Mouse (Mus musculus) A20 (cell line): ENCODE measurements around the gene Tspear.

Source experiments
- DNase-seq: peaks from one replicate; pipeline ENCODE4 v3.0.0-alpha.2; 2011; ENCODE audit warnings: low read depth, low spot score

Tspear gene

GRCm38 (mm10) chr10:77867546-77867945 lies 181.2 kb downstream of the Tspear start:
- DNase-seq = no peak

DNA sequence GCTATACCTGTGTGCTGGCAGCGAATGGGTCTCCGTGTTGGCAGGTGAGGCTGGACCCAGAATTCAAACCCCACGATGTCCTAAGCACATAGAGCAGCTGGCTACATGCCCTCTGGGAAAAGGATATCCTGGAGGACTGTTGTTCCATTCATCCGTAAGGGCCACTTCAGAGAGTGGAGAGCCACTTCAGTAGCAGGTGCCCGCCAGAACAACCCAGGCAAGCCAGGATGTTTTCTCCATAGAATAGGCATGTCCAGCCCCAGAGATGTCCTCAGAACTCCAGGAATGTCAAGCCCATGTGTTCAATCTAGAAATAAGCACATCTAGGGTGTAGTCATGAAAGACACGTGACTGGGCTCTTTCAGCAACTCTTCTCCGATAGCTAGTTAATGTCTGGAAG lies 183.3 kb downstream of the Tspear start:
- DNase-seq = no peak

DNA sequence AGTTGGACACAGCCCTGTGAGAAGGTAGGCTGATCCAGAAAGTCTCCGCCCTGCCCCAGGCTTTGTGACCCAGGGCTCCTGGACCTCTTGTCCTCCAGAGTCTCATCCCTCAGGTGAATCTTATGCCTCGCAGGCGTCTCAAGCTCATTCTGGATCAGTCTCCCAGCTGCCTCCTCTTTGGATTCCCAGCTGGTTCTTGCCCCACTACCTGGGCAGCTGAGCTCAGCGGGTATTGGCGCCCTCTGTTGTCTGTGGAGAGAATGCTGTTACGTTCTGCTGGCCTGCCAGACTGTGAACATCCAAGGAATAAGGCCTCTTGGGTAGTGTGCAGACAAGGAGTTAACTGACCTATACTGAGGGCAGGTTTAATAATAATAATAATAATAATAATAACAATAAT lies 192.6 kb downstream of the Tspear start:
- peak; percentile 17 for DNase-seq

DNA sequence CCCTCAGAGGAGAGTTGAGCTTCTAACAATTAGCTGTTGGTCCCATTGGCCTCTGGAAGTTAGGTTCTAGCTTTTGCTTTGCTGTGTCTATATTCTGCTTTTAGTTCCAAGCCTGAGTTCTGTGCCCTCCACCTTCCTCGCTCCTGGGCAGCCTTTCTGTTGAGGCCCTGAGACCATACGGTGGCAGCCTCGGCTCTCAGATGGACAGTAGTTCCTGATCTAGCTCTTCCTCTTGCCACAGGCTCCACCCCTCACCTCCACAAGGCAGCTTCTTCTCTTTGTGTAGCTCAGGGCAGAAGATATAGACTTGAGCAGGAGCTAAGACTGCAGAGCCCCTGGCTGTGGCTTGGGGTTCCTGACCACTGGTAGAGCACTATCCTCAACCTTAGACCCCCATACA lies 193.9 kb downstream of the Tspear start:
- peak; percentile 68 for DNase-seq

GRCm38 (mm10) chr10:77882553-77882952 lies 196.2 kb downstream of the Tspear start:
- peak; percentile 21 for DNase-seq

- peak; percentile 28 for DNase-seq
Observed at GRCm38 (mm10) chr10:77886007-77886747, 199.8 kb downstream of the Tspear start.

DNA sequence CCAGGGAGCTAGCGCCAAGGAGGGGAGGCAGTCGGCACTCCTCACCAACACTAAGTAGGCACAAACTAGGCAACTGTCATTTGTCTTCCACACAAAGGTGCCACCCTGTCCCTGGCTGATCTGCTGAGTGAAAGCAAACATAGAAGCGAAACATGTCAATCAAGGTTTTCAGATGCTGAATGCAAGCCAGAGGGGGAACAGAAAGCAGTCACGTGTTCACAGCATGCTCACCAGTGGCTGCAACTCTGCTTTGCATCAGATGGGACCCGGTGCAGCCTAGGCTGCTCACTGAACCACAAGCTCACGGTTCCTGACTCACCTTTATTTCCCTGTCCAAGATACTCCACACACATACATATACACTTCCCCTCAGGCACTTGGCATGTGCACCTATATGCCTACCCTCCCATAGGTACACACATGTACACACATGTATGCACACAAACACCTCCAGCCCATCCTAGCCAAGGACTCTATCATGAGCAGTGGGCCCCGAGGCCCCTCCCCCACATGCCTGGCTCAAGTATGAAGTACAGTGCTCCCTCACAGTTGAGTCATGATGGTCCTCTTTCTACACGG lies 204.7 kb downstream of the Tspear start:
- peak; percentile 95 for DNase-seq

DNA sequence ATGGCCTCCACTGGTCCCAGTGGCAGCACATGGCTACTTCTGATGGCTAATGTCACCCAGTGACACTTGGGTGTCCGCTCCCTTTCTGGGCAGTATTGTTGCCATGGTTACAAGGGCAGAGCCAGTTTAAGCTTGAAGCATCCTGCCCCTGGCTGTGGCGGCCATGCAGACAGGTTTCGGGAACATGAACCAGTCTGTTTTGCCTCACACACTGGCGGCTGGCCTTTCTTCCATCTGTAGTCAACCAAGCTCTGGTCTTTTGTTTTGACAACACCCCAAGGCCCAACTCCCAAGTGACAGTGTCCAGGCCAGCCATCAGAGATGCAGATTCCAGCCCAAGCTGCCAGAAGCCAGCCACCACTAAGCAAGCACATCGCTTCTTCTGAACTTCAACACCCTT lies 209.2 kb downstream of the Tspear start:
- no peak for DNase-seq

- no peak for DNase-seq
Observed at GRCm38 (mm10) chr10:77900126-77900525, 213.8 kb downstream of the Tspear start.

DNA sequence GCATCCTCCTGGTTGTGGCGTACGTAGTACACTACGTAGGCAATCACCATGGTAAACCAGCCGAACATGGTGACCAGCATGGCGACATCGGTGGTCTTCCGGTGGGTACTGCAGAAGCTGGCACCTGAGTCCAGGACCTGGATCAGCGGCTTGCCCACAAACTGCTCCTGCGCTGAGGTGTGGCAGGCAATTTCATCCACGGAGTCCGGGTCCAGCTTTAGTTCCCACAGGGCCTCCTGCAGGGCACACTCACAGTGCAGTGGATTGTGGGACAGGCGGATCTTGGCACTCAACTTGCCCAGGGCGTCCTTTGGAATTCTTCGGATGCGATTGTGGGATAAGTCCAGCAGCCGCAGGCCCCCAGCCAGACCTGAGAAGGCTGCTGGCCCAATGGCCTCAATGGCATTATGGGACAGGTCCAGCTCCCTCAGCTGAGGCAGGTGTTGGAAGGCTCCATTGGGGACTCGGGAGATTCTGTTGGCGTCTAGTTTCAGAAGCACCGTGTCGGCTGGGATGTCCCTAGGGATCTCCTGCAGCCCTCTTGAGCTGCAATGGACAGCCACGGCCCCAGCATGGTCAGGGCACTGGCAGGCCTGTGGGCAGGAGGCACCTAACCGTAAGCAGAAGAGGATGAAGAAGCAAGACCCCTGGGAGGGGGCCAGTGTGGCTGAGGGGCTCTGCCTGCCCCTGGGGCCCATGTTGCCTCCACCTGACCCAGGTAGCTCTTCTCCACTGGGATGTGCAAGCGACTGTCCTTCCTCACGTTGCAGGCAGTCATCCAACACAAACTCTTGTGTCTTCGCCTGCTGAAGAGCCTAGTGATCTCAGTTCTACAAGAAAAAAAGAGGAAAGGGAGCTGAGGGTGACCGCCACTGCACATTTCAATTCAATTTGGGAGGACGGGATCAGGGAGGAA lies 214.8 kb downstream of the Tspear start:
- peak; percentile 18 for DNase-seq

DNA sequence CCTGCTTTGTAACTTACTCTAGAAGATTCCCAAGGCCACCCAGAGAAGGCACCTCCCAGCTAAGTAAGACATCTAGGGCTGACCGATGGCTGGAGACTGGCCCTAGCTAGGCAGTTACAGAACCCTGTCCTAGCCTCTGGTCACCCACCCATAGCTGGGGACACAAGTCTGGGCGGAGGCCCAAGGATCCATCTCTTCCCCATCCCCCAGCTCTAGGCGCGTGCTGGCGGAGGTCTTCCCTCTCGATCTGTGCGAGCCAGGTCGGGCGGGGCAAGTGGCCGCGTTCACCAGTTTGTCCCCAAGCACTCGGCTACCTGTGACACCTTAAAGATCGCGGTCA lies 215.5 kb downstream of the Tspear start:
- no peak for DNase-seq

DNA sequence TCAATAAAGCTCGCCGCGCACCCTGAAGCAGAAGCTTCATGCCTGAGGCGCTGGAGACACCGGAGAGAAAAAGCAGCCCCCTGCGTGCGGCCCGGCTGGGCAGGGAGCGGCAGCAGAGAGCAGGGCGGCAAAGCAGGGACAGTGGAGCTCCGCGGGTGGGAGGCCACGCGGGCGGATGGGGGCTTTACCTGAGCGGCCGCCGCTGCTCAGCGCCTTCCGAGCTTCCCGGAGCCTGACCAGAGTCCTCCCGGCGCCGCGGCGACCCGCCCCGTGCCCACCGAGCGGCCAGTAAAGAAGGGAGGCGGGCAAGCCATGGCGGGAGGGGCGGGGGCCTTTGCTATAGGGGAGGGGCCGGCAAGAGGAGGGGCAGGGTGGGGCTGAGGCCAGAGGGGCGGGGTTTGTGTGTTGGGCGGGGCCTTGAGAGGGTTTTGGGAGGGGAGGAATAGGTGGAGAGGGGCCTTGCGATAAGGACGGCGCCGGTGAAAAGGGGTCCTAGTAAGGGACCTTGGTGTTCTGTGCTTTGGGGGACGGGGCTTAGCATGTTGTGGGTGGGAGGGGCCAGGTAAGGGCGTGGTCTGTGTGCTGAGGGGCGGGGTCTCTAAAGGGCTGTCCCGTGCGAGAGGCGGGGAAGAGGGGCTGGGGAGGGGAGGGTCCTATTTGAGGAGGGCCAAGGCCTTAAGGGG lies 216.0 kb downstream of the Tspear start, which contains the start of gene Lrrc3:
Gene Lrrc3, minus strand, starts transcription at position 326 of the 683 bp plus-strand sequence.
- peak; percentile 87 for DNase-seq

DNA sequence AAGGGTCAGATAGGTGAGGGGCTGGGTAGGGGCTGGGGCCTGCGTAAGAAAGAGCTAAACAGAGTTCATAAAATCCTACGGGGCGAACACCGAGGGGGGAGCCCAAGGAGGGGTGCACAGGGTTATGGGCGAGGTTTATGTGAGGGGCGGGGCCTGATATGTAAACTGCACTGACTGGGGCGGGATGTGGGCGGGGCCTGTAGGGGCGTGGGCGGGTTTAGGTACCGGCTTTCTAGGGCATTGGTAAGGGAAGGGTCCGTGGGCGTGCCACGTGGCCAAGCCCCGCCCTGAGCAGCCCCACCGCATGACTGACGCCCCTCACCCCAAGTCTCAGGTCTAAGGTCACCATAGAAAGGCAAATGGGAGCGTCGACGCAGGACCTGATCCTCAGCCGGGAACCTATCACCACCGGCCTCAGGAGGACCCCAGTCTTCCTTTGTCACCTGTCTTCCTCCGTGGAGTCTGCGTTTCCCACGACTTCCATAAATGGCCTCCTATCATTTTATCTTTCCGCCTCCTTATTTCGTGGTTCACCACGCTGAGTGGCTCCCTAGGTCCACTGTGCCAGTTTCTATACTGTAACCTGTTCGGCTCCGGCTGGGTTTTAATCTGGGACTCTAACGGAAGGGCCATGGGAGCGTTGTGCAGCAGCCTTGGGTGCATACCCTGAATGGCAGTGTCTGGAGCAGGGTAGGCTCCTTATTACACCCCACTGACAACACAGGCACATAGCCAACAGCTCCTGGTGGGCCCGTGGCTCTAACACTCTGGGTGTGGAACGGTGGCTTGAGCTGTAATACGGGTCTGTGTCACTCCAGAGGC lies 216.7 kb downstream of the Tspear start:
- DNase-seq = peak; percentile 94

- DNase-seq = no peak
Observed at GRCm38 (mm10) chr10:77912605-77913004, 226.2 kb downstream of the Tspear start.

DNA sequence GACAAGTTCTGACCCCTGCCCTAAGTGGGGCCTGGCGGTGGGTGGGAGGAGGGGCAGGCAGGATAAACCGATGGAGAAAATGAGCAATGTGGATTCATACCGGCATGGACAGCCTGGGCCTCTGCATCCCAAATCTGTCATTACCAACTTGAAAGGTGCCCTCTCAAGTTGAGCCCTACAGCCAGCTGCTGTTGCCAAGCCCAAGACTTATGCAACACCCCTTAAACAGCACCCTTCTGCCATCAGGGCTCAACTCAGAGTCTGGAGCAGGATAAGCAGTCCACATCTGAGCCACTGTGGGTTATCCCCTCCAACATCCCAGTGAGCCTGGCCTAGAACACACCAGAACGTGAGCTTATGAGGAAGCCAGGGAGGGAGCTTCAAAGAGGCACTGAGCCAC lies 226.9 kb downstream of the Tspear start:
- no peak for DNase-seq

DNA sequence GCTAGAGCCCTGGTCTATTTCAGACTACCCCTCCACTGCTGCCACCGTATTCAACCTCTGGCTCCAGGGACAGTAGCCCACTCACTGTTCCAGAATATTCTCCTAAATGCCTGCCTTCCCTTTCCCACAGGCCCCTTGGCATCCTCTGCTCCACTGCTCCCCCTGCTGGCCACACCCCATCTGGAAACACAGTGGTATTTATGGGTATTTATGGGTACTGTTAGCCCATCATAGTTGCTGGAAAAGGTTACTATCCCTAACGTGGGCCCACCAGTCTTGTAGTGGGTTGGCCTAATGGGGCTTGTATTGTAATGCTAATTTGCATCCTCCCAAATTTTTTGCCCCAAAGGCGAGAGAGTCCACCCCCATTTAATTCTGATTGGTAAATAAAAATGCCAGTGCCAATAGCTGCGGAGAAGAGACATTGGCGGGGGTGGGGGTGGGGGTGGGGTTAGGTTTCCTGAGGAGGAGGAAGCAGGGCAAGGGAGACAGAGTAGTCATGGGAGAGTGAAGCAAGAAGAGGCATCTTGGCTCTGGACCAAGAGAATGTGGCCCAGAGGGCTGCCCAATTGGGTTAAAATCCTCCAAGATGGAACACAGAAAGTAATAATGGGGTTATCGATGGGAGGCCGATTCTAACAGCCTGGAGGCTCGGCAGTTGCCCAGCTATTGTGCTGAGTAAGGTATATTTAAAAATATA lies 230.4 kb downstream of the Tspear start:
- peak; percentile 47 for DNase-seq

- DNase-seq = no peak
Observed at GRCm38 (mm10) chr10:77921009-77921408, 234.6 kb downstream of the Tspear start.

GRCm38 (mm10) chr10:77922681-77923080 lies 236.3 kb downstream of the Tspear start:
- DNase-seq = no peak

GRCm38 (mm10) chr10:77926140-77926539 lies 239.8 kb downstream of the Tspear start:
- peak; percentile 70 for DNase-seq

GRCm38 (mm10) chr10:77927375-77927774 lies 241.0 kb downstream of the Tspear start:
- no peak for DNase-seq
